Mouse (Mus musculus) C2C12 (cell line): ENCODE results near the gene Cfap221. TPM values are rescaled to one million over a fixed set of nuclear protein-coding genes. Genes with fewer than 3 reads are reported as not detected.

Experiments used
- H3K27me3 ChIP-seq: one replicate; pipeline ENCODE4 v1.6.1; 2011; ENCODE audit not compliant: control insufficient read depth, insufficient read depth, insufficient read length
- H3K36me3 ChIP-seq: one replicate; pipeline ENCODE4 v1.6.1; 2011; ENCODE audit not compliant: control insufficient read depth, insufficient read depth
- H3K4me3 ChIP-seq: one replicate; pipeline ENCODE4 v1.5.1; 2011; ENCODE audit warnings: mild to moderate bottlenecking, control low read depth; ENCODE audit not compliant: poor library complexity, insufficient read depth, severe bottlenecking
- H3K79me2 ChIP-seq: one replicate; pipeline ENCODE4 v1.6.1; 2011; ENCODE audit not compliant: control insufficient read depth, insufficient read depth
- H3K79me3 ChIP-seq: one replicate; pipeline ENCODE4 v1.6.1; 2011; ENCODE audit warnings: low read depth, control low read depth
- H3ac ChIP-seq: one replicate; pipeline ENCODE3; 2011; ENCODE audit warnings: low read depth; ENCODE audit not compliant: control insufficient read depth, insufficient read length
- CEBPB ChIP-seq: IDR thresholded peaks from one replicate; pipeline ENCODE4 v1.6.1; 2011; ENCODE audit warnings: low read depth, mild to moderate bottlenecking, control low read depth, moderate library complexity
- CTCF ChIP-seq: IDR thresholded peaks from one replicate; pipeline ENCODE4 v1.5.1; 2011; ENCODE audit not compliant: control insufficient read depth, insufficient read depth, insufficient read length
- FOSL1 ChIP-seq: IDR thresholded peaks from one replicate; pipeline ENCODE4 v1.8.0; 2011; ENCODE audit warnings: mild to moderate bottlenecking, low read length; ENCODE audit not compliant: poor library complexity, insufficient read depth, severe bottlenecking
- MAX ChIP-seq: IDR thresholded peaks from one replicate; pipeline ENCODE4 v1.6.1; 2011; ENCODE audit warnings: mild to moderate bottlenecking, control low read depth
- MYOD1 ChIP-seq: IDR thresholded peaks from one replicate; pipeline ENCODE4 v1.6.1; 2011; ENCODE audit warnings: low read depth; ENCODE audit not compliant: control insufficient read depth, insufficient read length
- MYOG ChIP-seq: IDR thresholded peaks from one replicate; pipeline ENCODE4 v1.6.1; 2011; ENCODE audit not compliant: control insufficient read depth, insufficient read length; ENCODE audit errors: extremely low read depth
- USF1 ChIP-seq: IDR thresholded peaks from one replicate; pipeline ENCODE4 v1.6.1; 2011; ENCODE audit warnings: low read depth, mild to moderate bottlenecking, control low read depth, moderate library complexity
- polyA plus RNA-seq: library from polyadenylated mRNA; unstranded; fragments of >200 nt; fragmentation: generic; extraction: Trizol; gene quantifications from one replicate; pipeline ENCODE4 v1.2.1, GENCODE M21; 2012; ENCODE audit warnings: missing spikeins

Gene Cfap221
- polyA plus RNA-seq, 1 experiment: not detected

DNA sequence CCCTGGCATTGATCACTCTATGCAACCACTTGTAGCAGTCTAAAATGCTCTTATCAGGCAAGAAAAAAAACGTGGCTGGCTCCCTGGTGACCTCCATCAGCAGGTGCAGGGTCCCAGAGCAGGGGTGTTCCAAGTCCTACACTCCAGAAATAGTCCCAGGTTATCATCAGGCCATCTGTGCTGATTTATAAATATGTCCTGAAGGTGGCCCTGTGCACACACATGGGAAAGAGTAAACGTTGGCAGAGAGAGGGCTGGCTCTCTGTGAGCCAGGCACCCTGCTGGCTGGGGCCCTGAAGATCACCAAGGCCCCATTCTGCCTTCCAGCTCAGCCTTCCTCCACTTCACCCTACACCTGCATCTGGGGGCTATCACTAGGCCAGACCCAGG is 28.0 kb upstream of the Cfap221 start:
- H3K79me2 ChIP-seq: no peaks in the 10 kb centered on the region
- H3K36me3 ChIP-seq: no peaks in the 10 kb centered on the region
- no peak overlapping the region for H3ac ChIP-seq
- H3K27me3 ChIP-seq: peaks cover 10% of the 10 kb centered on the region
- TF ChIP-seq MAX (no peak), FOSL1 (no peak), USF1 (no peak), MYOG (no peak)
- H3K4me3 ChIP-seq: no peak overlapping the region
- H3K79me3 ChIP-seq: no peaks in the 10 kb centered on the region

DNA sequence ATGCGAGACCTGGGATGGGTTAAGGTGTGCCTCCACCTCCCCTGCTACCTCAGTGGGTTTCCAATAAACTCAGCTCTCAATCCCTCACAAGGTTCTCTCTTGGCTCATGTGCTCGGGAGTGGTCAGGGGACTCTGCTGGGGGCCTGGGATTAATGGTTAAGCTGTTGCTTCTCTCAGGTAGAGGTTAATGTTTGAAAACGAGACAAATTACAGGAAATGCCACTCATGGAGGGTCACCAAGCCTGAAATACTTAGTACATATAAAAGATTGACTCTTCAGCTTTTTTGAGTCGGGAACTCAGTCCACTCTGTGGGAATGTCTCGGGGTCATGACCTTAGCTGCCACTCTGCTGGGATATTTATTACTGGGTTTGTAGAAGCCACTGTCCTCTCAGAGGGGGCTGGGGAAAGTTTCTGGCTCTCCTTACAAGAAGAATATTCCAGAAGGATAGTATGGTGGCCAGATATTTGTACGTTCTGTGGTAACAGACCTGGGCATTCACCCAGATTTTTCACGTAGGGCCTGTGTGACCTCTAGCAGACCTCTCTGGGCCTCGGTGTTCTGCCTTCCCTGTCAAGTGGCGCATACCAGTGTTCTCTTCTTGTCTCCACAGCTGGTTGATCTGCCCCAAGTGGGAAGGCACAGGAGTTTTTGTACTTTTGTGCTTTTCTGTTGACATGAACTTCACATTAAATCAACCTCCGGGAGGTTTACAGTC is 27.5 kb upstream of the Cfap221 start:
- TF ChIP-seq MYOG (no peak), USF1 (no peak), CEBPB (no peak), CTCF (no peak), FOSL1 (no peak)
- H3K36me3 ChIP-seq: no peaks in the 10 kb centered on the region
- H3ac ChIP-seq: no peak overlapping the region
- no peaks in the 10 kb centered on the region for H3K79me3 ChIP-seq
- peaks cover 10% of the 10 kb centered on the region for H3K27me3 ChIP-seq
- no peaks in the 10 kb centered on the region for H3K79me2 ChIP-seq
- H3K4me3 ChIP-seq: no peak overlapping the region

DNA sequence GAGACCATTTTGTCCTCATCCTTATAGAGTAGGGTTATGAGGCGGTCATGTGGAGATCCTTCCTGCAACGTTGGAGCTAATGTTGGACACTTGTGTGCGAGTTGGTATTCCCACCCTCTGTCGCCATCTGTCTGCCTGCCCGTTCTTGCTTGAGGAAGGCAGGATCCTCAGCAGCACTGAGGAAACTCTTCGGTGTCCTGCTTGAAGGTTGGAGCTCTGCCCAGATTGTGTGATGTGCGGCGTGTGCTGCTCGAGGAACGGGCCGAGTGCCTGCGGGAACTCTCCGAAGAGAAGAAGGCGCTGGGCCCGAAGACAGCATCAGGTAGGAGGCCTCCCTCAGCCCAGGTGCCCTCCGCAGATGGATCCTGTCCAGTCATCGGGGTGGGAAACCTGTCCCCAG is 24.9 kb upstream of the Cfap221 start:
- H3K36me3 ChIP-seq: no peaks in the 10 kb centered on the region
- no peaks in the 10 kb centered on the region for H3K79me3 ChIP-seq
- H3K27me3 ChIP-seq: peaks cover 10% of the 10 kb centered on the region
- H3ac ChIP-seq: no peak overlapping the region
- H3K4me3 ChIP-seq: no peak overlapping the region
- TF ChIP-seq MYOG (no peak), CEBPB (no peak), MAX (no peak), FOSL1 (no peak), USF1 (no peak), MYOD1 (no peak), CTCF (no peak)
- no peaks in the 10 kb centered on the region for H3K79me2 ChIP-seq

DNA sequence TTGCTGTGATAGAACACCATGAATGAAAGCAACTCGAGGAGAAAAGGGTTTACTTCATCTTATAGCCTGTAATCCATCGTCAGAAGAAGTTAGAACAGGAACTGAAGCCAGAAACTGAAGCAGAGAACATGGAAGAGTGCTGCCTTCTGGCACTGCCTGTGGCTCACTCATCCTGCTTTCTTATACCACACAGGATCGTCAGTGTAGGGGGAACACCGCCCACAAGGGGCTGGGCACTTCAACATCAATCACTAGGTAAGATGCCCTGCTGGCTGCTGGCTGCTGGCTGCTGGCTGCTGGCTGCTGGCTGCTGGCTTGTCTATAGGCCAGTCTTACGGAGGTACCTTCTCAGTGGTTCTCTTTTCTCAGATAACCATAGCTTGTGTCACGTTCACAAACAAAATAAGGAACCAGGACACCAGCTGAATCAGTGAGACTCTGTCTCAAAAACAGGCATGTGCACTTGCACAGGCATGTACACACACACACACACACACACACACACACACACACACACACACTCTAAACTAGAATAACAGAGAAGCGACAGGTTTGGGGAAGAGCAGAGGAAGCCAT is 23.4 kb upstream of the Cfap221 start:
- Histone ChIP-seq H3K27me3 (peaks cover 12% of the 10 kb centered on the region), H3K36me3 (no peaks in the 10 kb centered on the region), H3K79me2 (no peaks in the 10 kb centered on the region), H3ac (no peak overlapping the region), H3K4me3 (no peak overlapping the region), H3K79me3 (no peaks in the 10 kb centered on the region)
- TF ChIP-seq MYOD1 (no peak), MYOG (no peak), CTCF (no peak), CEBPB (no peak), USF1 (no peak), MAX (no peak), FOSL1 (no peak)

DNA sequence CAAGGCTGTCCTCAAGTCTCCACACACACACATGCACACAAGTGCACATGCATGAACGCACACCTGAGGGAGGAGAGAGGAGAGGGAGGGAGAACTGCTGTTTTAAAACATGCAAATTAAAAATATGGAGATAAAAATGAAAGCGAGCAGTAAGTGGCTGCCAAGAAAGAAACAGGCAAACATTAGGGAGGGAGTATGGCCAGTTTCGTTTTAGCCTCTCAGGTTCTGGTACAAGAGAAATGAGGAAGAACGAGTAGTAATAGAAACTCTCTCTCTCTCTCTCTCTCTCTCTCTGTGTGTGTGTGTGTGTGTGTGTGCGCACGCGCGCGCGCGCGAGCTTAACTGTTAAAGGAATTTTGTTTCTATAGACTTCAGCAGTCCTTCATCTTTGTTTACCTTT is 22.4 kb upstream of the Cfap221 start:
- no peaks in the 10 kb centered on the region for H3K79me2 ChIP-seq
- no peak overlapping the region for H3K4me3 ChIP-seq
- no peaks in the 10 kb centered on the region for H3K36me3 ChIP-seq
- H3K79me3 ChIP-seq: no peaks in the 10 kb centered on the region
- H3K27me3 ChIP-seq: peaks cover 16% of the 10 kb centered on the region
- TF ChIP-seq FOSL1 (no peak), MAX (no peak), USF1 (no peak), MYOG (no peak), CEBPB (no peak), CTCF (no peak), MYOD1 (no peak)
- H3ac ChIP-seq: no peak overlapping the region

DNA sequence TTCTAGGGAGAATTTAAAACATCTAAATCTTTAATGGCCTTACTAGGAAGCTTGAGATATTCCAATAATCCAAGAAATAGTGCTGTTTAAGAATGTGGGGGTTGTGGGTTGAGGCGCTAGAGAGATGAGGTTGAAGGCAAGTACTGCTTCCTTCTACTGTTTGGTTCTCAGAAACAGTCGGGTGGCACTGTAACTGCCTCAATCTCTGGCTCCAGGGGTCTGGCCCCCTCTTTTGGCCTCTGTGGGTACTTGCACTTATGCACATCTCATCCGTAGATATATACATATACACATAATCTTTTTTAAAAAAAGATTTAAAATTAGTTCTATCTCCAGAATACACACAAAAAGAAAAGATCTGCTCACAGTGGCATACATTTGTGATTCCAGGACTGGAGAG is 21.9 kb upstream of the Cfap221 start:
- no peaks in the 10 kb centered on the region for H3K79me3 ChIP-seq
- peaks cover 16% of the 10 kb centered on the region for H3K27me3 ChIP-seq
- no peak overlapping the region for H3ac ChIP-seq
- TF ChIP-seq MAX (no peak), MYOG (no peak), MYOD1 (no peak), CTCF (no peak), CEBPB (no peak), FOSL1 (no peak), USF1 (no peak)
- H3K4me3 ChIP-seq: no peak overlapping the region
- no peaks in the 10 kb centered on the region for H3K36me3 ChIP-seq
- H3K79me2 ChIP-seq: no peaks in the 10 kb centered on the region
